Mouse (Mus musculus) embryonic facial prominence, embryonic 13.5 days (tissue): ENCODE measurements around the gene Kif28. TPM values are rescaled to one million over a fixed set of nuclear protein-coding genes. Genes with fewer than 3 reads are reported as not detected.
"Not testable (repeated sequence)": the region's sequence is repeated elsewhere in the genome, so short reads cannot be mapped to it uniquely, and the experiment has no call there.

Experiments
- ATAC-seq: fragments of 200-750 bp; cut with Nextera tagmentation; 2 replicates; pipeline ENCODE4 v1.8.0; 2017; ENCODE audit warnings: low read depth; ENCODE audit not compliant: insufficient number of reproducible peaks, insufficient read depth, low FRiP score, low TSS enrichment
- H3K27ac ChIP-seq: fragments of 300-500 bp; sonication (generic); 2 replicates; pipeline ENCODE4 v1.5.1; 2015; ENCODE audit warnings: moderate library complexity, mild to moderate bottlenecking, inconsistent platforms
- H3K27me3 ChIP-seq: fragments of 300-500 bp; sonication (generic); 2 replicates; pipeline ENCODE4 v1.6.1; 2015; ENCODE audit warnings: mild to moderate bottlenecking, inconsistent platforms
- H3K36me3 ChIP-seq: fragments of 300-500 bp; sonication (generic); 2 replicates; pipeline ENCODE4 v1.6.1; 2015; ENCODE audit warnings: mild to moderate bottlenecking, inconsistent platforms
- H3K4me1 ChIP-seq: fragments of 300-500 bp; sonication (generic); 2 replicates; pipeline ENCODE4 v1.6.1; 2015; ENCODE audit warnings: inconsistent platforms
- H3K4me2 ChIP-seq: fragments of 300-500 bp; sonication (generic); 2 replicates; pipeline ENCODE4 v1.6.1; 2015; ENCODE audit warnings: moderate library complexity, mild to moderate bottlenecking, inconsistent platforms
- H3K4me3 ChIP-seq: fragments of 300-500 bp; sonication (generic); 2 replicates; pipeline ENCODE4 v1.5.1; 2015; ENCODE audit warnings: mild to moderate bottlenecking, inconsistent platforms
- H3K9ac ChIP-seq: fragments of 300-500 bp; sonication (generic); 2 replicates; pipeline ENCODE4 v1.6.1; 2015; ENCODE audit warnings: mild to moderate bottlenecking, inconsistent platforms
- H3K9me3 ChIP-seq: fragments of 300-500 bp; sonication (generic); 2 replicates; pipeline ENCODE4 v1.6.1; 2016; ENCODE audit warnings: inconsistent platforms
- WGBS: fragments of 180-500 bp; shearing (Covaris S2); methylation state at CpG from one replicate; pipeline ENCODE4 v1.1.7; 2015; ENCODE audit warnings: mixed read lengths; 5-methylcytosine and 5-hydroxymethylcytosine counted together
- polyA plus RNA-seq: library from polyadenylated mRNA; unstranded; fragments of >200 nt; fragmentation: Nextera tagmentation; extraction: Ambion mirVana; gene quantifications from 2 replicates; pipeline ENCODE4 v1.2.1, GENCODE M21; 2015

The Kif28 gene
- polyA plus RNA-seq, 1 experiment from 2014 or later = not detected

- Histone ChIP-seq H3K9ac (no peak overlapping the region), H3K4me2 (peak overlapping the region; percentile 22; the same call in 1 of the 2 replicates), H3K4me3 (no peak overlapping the region), H3K27ac (no peak overlapping the region), H3K36me3 (no peaks in the 10 kb centered on the region), H3K4me1 (no peaks in the 10 kb centered on the region), H3K9me3 (no peaks in the 10 kb centered on the region), H3K27me3 (no peaks in the 10 kb centered on the region)
- WGBS = 37% methylated on average over 15 of the region's 15 CpGs
- ATAC-seq = no peak
These were observed 10.3 kb downstream of the Kif28 start for GRCm38 (mm10) chr1:179734500-179735474.

- 91% methylated on average over 3 of the region's 3 CpGs for WGBS
- H3K9ac ChIP-seq = no peak overlapping the region
- H3K4me2 ChIP-seq = no peak overlapping the region
- no peaks in the 10 kb centered on the region for H3K4me1 ChIP-seq
- no peaks in the 10 kb centered on the region for H3K36me3 ChIP-seq
- no peak for ATAC-seq
- no peak overlapping the region for H3K27ac ChIP-seq
- no peaks in the 10 kb centered on the region for H3K27me3 ChIP-seq
- H3K9me3 ChIP-seq = no peaks in the 10 kb centered on the region
- no peak overlapping the region for H3K4me3 ChIP-seq
These were observed 13.7 kb downstream of the Kif28 start for GRCm38 (mm10) chr1:179731391-179731790.

GRCm38 (mm10) chr1:179728661-179729060, 16.4 kb downstream of the Kif28 start:
- no peak for ATAC-seq
- Histone ChIP-seq H3K9ac (no peak overlapping the region), H3K4me1 (no peaks in the 10 kb centered on the region), H3K4me3 (no peak overlapping the region), H3K36me3 (no peaks in the 10 kb centered on the region), H3K4me2 (no peak overlapping the region), H3K9me3 (no peaks in the 10 kb centered on the region), H3K27ac (no peak overlapping the region), H3K27me3 (no peaks in the 10 kb centered on the region)
- 88% methylated on average over 10 of the region's 10 CpGs for WGBS

GRCm38 (mm10) chr1:179722811-179723469, 22.1 kb downstream of the Kif28 start:
- no peaks in the 10 kb centered on the region for H3K36me3 ChIP-seq
- 81% methylated on average over 8 of the region's 8 CpGs for WGBS
- no peak overlapping the region for H3K4me2 ChIP-seq
- H3K4me3 ChIP-seq = no peak overlapping the region
- no peak overlapping the region for H3K27ac ChIP-seq
- H3K9ac ChIP-seq = no peak overlapping the region
- H3K4me1 ChIP-seq = no peaks in the 10 kb centered on the region
- H3K9me3 ChIP-seq = no peaks in the 10 kb centered on the region
- ATAC-seq = no peak
- H3K27me3 ChIP-seq = no peaks in the 10 kb centered on the region

- no peaks in the 10 kb centered on the region for H3K9me3 ChIP-seq
- no peak overlapping the region for H3K4me2 ChIP-seq
- H3K27me3 ChIP-seq = no peaks in the 10 kb centered on the region
- H3K4me1 ChIP-seq = no peaks in the 10 kb centered on the region
- no peak overlapping the region for H3K27ac ChIP-seq
- H3K4me3 ChIP-seq = no peak overlapping the region
- no peaks in the 10 kb centered on the region for H3K36me3 ChIP-seq
- H3K9ac ChIP-seq = no peak overlapping the region
- ATAC-seq = no peak
- WGBS = 90% methylated on average over 4 of the region's 4 CpGs
These were observed 29.3 kb downstream of the Kif28 start for GRCm38 (mm10) chr1:179715786-179716185.

- not testable (repeated sequence) for H3K4me2 ChIP-seq, H3K27ac ChIP-seq, ATAC-seq, H3K36me3 ChIP-seq, H3K9me3 ChIP-seq, H3K4me1 ChIP-seq, H3K9ac ChIP-seq, H3K27me3 ChIP-seq, H3K4me3 ChIP-seq
- WGBS = 78% methylated on average over 4 of the region's 4 CpGs
These were observed 29.8 kb downstream of the Kif28 start for GRCm38 (mm10) chr1:179715289-179715688.

GRCm38 (mm10) chr1:179713367-179713766, 31.7 kb downstream of the Kif28 start:
- no peaks in the 10 kb centered on the region for H3K9me3 ChIP-seq
- WGBS = 79% methylated on average over 3 of the region's 3 CpGs
- H3K4me1 ChIP-seq = no peaks in the 10 kb centered on the region
- no peak overlapping the region for H3K9ac ChIP-seq
- no peaks in the 10 kb centered on the region for H3K36me3 ChIP-seq
- no peak overlapping the region for H3K4me2 ChIP-seq
- no peak for ATAC-seq
- H3K27ac ChIP-seq = no peak overlapping the region
- H3K4me3 ChIP-seq = no peak overlapping the region
- no peaks in the 10 kb centered on the region for H3K27me3 ChIP-seq

GRCm38 (mm10) chr1:179712658-179713057, 32.4 kb downstream of the Kif28 start:
- H3K4me1 ChIP-seq = no peaks in the 10 kb centered on the region
- H3K4me2 ChIP-seq = no peak overlapping the region
- no peaks in the 10 kb centered on the region for H3K36me3 ChIP-seq
- no peak overlapping the region for H3K4me3 ChIP-seq
- no peaks in the 10 kb centered on the region for H3K9me3 ChIP-seq
- H3K27me3 ChIP-seq = no peaks in the 10 kb centered on the region
- WGBS = 81% methylated on average over 7 of the region's 7 CpGs
- no peak overlapping the region for H3K27ac ChIP-seq
- no peak overlapping the region for H3K9ac ChIP-seq
- no peak for ATAC-seq

GRCm38 (mm10) chr1:179710739-179711138, 34.3 kb downstream of the Kif28 start:
- 85% methylated on average over 5 of the region's 5 CpGs for WGBS
- Histone ChIP-seq H3K9me3 (no peaks in the 10 kb centered on the region), H3K36me3 (no peaks in the 10 kb centered on the region), H3K9ac (no peak overlapping the region), H3K27ac (no peak overlapping the region), H3K4me3 (no peak overlapping the region), H3K4me2 (no peak overlapping the region), H3K4me1 (no peaks in the 10 kb centered on the region), H3K27me3 (no peaks in the 10 kb centered on the region)
- no peak for ATAC-seq

GRCm38 (mm10) chr1:179709390-179709789, 35.7 kb downstream of the Kif28 start:
- no peak for ATAC-seq
- no peaks in the 10 kb centered on the region for H3K36me3 ChIP-seq
- H3K9me3 ChIP-seq = no peaks in the 10 kb centered on the region
- no peaks in the 10 kb centered on the region for H3K27me3 ChIP-seq
- no peak overlapping the region for H3K9ac ChIP-seq
- no peak overlapping the region for H3K4me2 ChIP-seq
- H3K27ac ChIP-seq = no peak overlapping the region
- H3K4me3 ChIP-seq = no peak overlapping the region
- H3K4me1 ChIP-seq = no peaks in the 10 kb centered on the region
- 83% methylated on average over 6 of the region's 6 CpGs for WGBS

GRCm38 (mm10) chr1:179705154-179705553, 39.9 kb downstream of the Kif28 start:
- Histone ChIP-seq H3K27me3 (no peaks in the 10 kb centered on the region), H3K36me3 (no peaks in the 10 kb centered on the region), H3K9me3 (no peaks in the 10 kb centered on the region), H3K4me1 (no peaks in the 10 kb centered on the region), H3K9ac (no peak overlapping the region), H3K27ac (no peak overlapping the region), H3K4me2 (no peak overlapping the region), H3K4me3 (no peak overlapping the region)
- ATAC-seq = no peak
- 88% methylated on average over 6 of the region's 6 CpGs for WGBS

- Histone ChIP-seq H3K4me1 (no peaks in the 10 kb centered on the region), H3K4me3 (no peak overlapping the region)
- 76% methylated on average over 3 of the region's 3 CpGs for WGBS
These were observed 40.9 kb downstream of the Kif28 start for GRCm38 (mm10) chr1:179704150-179704549.

More at GRCm38 (mm10) chr1:179704150-179704549, 40.9 kb downstream of the Kif28 start:
- Histone ChIP-seq H3K9ac (no peak overlapping the region), H3K4me2 (no peak overlapping the region), H3K27me3 (no peaks in the 10 kb centered on the region), H3K27ac (no peak overlapping the region), H3K36me3 (no peaks in the 10 kb centered on the region), H3K9me3 (no peaks in the 10 kb centered on the region)
- no peak for ATAC-seq
